Mouse (Mus musculus) layer of hippocampus, postnatal 14 days (tissue): ENCODE data around the gene Hist2h2aa2. TPM values are rescaled to one million over a fixed set of nuclear protein-coding genes. Genes with fewer than 3 reads are reported as not detected.
"Not testable (repeated sequence)": the region's sequence is repeated elsewhere in the genome, so short reads cannot be mapped to it uniquely, and the experiment has no call there.

ENCODE experiments used
- DNase-seq, 2 experiments: peaks; one replicate each; pipeline ENCODE4 v3.0.0; 2021 to 2022; ENCODE audit warnings: low spot score in 2 of 2, mixed read lengths in 1 of 2
- total RNA-seq, 2 experiments: library from RNA; stranded (reverse); gene quantifications; 2 replicates each; pipeline ENCODE4 v1.2.3; 2021

Hist2h2aa2 gene
- total RNA-seq, 2 experiments from 2014 or later = 248 to 267 TPM

GRCm38 (mm10) chr3:96262216-96262875 is 22.3 kb upstream of the Hist2h2aa2 start:
- peak; percentile 60 to 77 for DNase-seq

- no peak for DNase-seq
These were observed 21.5 kb upstream of the Hist2h2aa2 start for GRCm38 (mm10) chr3:96261623-96262022.

GRCm38 (mm10) chr3:96260220-96260619 is 20.1 kb upstream of the Hist2h2aa2 start:
- no peak for DNase-seq

- DNase-seq = no peak
These were observed 17.1 kb upstream of the Hist2h2aa2 start for GRCm38 (mm10) chr3:96257190-96257589.

GRCm38 (mm10) chr3:96255926-96256593 is 16.0 kb upstream of the Hist2h2aa2 start:
- DNase-seq = no peak

GRCm38 (mm10) chr3:96254683-96255355 is 14.7 kb upstream of the Hist2h2aa2 start:
- DNase-seq = no peak

GRCm38 (mm10) chr3:96251787-96252186 is 11.7 kb upstream of the Hist2h2aa2 start:
- no peak for DNase-seq

- no peak for DNase-seq
These were observed 10.8 kb upstream of the Hist2h2aa2 start for GRCm38 (mm10) chr3:96250890-96251289.

- no peak for DNase-seq
These were observed 8.9 kb upstream of the Hist2h2aa2 start for GRCm38 (mm10) chr3:96249034-96249345.

GRCm38 (mm10) chr3:96248141-96249033 is 8.3 kb upstream of the Hist2h2aa2 start:
- no peak for DNase-seq

- no peak for DNase-seq
These were observed 7.5 kb upstream of the Hist2h2aa2 start for GRCm38 (mm10) chr3:96247356-96248140.

- not testable (repeated sequence) for DNase-seq
These were observed 6.4 kb upstream of the Hist2h2aa2 start, which contains the start of gene Hist2h3c1 for GRCm38 (mm10) chr3:96246427-96246856. Gene Hist2h3c1, plus strand, starts transcription at chr3:96246685.

- not testable (repeated sequence) for DNase-seq
These were observed 5.9 kb upstream of the Hist2h2aa2 start for GRCm38 (mm10) chr3:96246018-96246417.

GRCm38 (mm10) chr3:96245003-96245886 is 5.2 kb upstream of the Hist2h2aa2 start, which contains the start of gene Hist2h2aa1:
Gene Hist2h2aa1, plus strand, starts transcription at chr3:96245497.
- DNase-seq = peak; percentile 85 to 90

- DNase-seq = no peak
These were observed 4.0 kb upstream of the Hist2h2aa2 start for GRCm38 (mm10) chr3:96243921-96244572.

- no peak for DNase-seq
These were observed 722 bp upstream of the Hist2h2aa2 start for GRCm38 (mm10) chr3:96240799-96241197.

GRCm38 (mm10) chr3:96238954-96239793 is 902 bp downstream of the Hist2h2aa2 start, which contains the start of gene Hist2h3c2:
Gene Hist2h3c2, minus strand, starts transcription at chr3:96239127.
- peak in 1 of 2 experiments; percentile 37 for DNase-seq
